ENCODE assay signal across 1 mouse cellular context in the genomic region with DNA sequence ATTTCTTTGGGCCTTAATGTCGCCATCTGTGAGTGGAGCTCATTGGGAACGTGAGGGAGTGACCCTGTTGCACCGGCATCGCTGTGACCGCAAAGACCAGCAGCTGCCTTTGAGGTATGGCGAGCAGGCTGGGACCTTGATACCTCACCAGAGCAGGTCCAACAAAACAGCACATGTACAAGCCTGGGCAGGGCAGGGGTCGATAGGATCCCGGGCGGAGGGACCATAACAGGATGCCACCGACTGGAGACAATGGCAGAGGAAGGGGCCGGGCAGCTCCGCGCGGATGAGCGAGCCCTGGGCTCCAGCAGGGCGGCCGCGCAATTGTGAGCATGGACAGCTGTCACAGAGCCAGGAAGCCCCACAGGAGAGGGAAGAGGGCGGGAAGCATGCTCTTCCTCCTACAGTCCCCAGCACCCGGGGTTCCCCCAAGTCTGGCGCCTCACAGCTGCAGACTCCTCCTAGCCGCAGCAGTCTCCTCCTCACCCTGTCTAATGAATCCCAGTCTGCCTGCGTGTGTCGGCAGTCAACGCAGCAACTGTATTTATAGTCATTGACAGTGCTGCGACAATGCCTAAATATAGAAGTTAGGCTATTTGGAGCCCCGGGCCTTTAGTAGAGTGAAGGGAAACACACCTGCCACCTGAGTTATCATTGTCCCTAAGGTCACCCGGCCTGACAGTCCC.
A peak's percentile ranks its signal among the peaks of the same experiment; 100 is the strongest.
TF ChIP-seq lines count a peak whose summit lies in the region.

No protein-coding gene starts in this region.

TF ChIP-seq in MEL, 35 proteins besides CTCF, POLR2A, EP300 and RAD21:
- TF ChIP-seq MAZ (IDR thresholded peaks at IDR 0.05; ENCODE audit: low read depth, low read length) (no peak), JUND (IDR thresholded peaks at IDR 0.05; ENCODE audit: low read depth, low read length) (no peak), MXI1 (IDR thresholded peaks at IDR 0.05; ENCODE audit: low read depth, low read length) (peak; percentile 40), ZNF384 (IDR thresholded peaks at IDR 0.05; ENCODE audit: low read depth, low read length) (no peak)
TF ChIP-seq in MEL: peak in this region for 1.
